Mouse (Mus musculus): ENCODE data around the gene Zfp697.

- no peak for TF ChIP-seq CTCF (IDR thresholded peaks at IDR 0.05; ENCODE audit: low read depth, low read length)
- no peak for TF ChIP-seq POLR2A (IDR thresholded peaks at IDR 0.05; ENCODE audit: borderline replicate concordance, low read depth, low read length)
Observed at GRCm38 (mm10) chr3:98339097-98339705, 43.1 kb upstream of the Zfp697 start.
